Mouse (Mus musculus) mouse embryonic stem cell (cell line): Measurements from ENCODE around the gene AY761185.

Source experiments
- in situ Hi-C, 2 experiments: fragments of 300-500 bp; cut with MboI; formaldehyde crosslinking; loops; 1 replicate in 1 of 2; 3 replicates in 1 of 2; pipeline ENCODE4 v1.14.3; 2019 to 2020; ENCODE audit warnings: low sequenced_read_pairs in 2 of 2, low pct_unique_long_range_greater_than_20kb in 1 of 2, mixed read lengths in 1 of 2; ENCODE audit not compliant: unreplicated experiment in 1 of 2

AY761185 gene

DNA sequence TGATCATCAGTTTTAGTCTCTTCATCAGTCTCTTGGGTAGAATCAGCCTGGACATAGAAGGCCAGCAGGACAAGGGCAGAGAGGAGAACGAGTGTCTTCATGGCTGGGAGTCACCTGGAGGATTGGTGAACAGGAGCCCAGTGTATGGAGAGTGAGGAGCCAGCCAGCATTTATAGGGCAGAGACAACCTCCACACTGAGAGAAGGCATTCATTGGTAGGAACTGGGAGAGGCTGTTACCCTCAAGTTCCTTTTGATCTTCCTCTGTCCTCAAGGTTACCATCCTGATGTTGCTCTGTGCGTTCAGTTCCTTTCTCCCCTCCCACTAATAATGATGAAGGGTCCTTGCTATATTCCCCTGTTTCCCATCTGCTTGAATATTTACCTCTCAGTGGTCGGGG lies at the start of gene AY761185:
Gene AY761185, minus strand, starts transcription at position 101 of the 400 bp plus-strand sequence.
- in situ Hi-C loops = loop anchor here (5.0 kb wide), 1 partner anchor 48 kb away; no protein-coding TSS in a partner anchor

DNA sequence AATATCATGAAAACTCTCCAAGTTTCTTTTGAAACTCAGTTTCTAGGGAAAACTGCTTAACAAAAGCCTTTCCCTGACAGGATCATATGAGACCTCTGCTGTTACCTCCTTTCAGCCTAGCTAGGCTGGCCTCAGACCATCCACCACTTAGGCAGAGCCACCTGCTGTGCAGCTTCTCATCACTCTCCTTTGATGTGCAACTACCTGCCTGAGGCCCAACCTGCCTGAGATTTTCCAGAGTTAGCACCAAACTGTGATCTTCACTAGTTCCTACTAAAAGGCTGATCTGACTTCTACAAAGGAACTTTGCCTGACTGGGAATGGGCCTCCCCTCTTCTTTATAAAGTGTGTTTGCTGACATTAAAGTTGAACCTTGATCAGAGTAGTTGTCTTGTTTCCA lies 49.5 kb upstream of the AY761185 start:
- in situ Hi-C loops = loop anchor here (5.0 kb wide), 1 partner anchor 52 kb away; the partner anchor contains the start of gene AY761185 (in 2 of the 2)

DNA sequence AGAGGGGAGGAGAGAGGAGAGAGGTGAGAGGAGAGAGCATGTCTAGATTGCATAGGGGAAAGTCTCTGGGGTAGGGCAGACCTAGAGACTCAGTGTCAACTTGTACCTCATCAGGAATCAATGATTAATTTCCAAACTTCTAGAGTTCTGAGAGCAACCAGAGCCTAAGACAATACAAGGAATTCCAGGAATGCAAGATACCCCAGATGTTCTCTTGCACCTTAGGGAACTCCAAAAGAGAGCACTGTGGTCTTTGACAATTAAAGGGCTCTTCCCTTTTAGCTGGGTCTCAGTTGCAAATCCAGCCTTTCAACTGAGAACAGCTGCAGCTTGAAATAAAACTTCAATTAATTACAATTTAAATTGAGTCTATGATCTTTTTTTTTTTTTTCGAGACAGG lies 35.3 kb upstream of the AY761185 start:
- in situ Hi-C loops = no loop called here

DNA sequence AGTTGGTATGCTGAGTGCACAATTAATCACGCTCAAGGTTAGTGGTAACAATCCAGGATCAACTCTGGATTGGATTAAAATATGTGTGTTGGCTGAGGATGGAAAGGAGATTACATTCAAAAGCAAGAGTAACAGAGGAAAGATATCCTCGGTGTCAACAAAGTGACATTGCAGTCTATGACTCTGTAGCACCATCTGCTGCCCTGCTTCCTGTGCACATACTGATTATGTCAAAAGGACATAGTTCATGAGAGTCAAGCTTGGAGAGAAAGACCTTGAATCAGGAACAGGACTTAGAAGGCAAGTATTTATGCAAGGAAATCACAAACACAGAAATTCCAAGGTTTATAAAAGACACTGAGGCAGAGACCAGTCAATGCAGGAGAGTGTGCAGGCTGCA lies 20.0 kb upstream of the AY761185 start:
- in situ Hi-C loops = no loop called here

DNA sequence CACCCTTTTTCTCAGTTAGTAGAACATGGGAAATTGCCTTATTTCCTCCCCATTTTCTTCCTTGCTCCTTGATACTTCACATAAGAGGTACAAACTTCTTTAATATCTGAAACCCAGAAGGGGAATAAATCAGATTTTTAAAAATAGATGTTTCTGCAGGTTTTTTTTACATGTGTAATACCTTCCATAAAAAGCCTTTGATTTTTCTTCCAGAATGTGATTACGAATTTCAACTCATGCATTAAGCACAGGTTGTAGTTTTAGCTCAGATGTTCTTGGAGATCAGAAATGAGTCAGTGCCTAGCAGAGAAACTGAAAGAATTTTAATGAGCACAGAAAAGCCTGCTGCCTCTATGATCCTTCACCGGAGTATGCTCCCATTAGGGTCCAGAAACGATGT lies 22.5 kb downstream of the AY761185 start, which contains the start of gene Gm6040:
Gene Gm6040, minus strand, starts transcription at position 101 of the 400 bp plus-strand sequence.
- in situ Hi-C loops = no loop called here

DNA sequence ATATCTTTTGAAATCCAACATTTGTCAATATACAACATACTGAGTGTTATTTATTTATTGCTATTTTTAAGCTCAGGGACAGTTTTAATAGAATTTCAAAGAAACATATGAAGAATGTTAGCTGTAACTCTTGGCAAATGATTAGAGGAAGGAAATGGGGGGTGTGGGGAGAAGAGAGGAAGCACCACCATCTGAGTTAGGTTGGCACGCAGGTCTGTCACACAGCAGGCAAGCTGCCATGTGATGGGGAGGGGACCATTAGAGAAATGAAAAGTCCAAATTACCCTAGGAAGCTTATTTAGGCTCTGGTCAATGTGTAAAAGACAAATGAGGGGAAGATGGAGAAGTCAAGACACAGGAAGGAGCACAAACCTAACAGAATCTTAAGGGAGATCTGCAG lies 32.2 kb downstream of the AY761185 start:
- in situ Hi-C loops = no loop called here

DNA sequence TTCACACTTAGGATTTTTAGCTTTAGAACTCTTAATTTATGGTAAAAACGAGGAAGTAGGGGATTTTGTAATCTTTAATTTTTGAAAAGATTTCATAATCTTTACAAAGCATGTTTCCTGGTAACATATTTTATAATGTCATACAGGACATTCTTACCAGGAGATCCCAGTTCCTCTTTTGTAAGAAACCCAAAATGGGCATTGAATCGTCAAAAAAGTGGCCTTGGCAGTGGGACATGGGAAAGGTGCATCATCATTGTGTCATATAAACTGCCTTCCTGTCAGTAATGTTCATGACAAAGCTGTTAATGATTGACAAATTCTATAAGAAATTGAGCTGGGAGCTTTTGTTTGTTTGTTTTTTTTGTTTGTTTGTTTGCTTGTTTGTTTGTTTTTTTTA lies 36.3 kb downstream of the AY761185 start:
- in situ Hi-C loops = no loop called here

DNA sequence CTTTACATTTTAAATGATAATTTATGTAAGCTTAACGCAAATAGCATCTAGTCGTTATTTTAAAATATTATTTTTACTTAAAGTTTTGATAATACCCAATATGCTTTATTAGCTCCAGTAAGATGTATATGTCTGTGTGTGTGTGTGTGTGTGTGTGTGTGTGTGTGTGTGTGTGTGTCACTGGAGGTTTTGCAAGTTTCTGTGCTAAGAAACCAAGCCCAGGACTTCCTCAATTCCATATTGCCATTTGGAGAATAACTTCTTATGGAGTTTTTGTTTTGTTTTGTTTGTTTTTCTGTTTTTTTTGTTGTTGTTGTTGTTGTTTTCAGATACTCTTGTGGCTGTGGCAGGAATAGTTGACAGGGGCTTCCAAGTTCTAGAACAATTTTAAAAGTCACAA lies 37.4 kb downstream of the AY761185 start:
- in situ Hi-C loops = no loop called here

DNA sequence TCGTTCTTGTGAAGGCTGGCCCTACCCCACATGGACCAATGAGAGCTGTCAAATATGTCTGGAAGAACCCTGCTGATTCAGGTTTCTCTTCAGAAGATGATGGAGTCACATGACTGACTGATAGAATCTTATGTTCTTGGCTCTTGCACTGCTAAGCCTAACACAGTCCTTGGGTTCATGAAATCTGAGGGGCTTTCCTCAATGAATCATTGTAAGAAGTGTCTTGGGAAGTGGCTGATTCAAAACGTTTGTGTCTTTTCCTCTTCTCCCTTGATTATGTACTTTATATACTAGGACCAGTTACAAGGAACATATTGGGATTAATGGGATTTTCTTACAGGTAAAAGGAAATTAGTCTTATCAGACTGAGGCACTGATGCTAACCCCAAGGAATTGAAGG lies 42.0 kb downstream of the AY761185 start, which contains the start of gene Gm15056:
Gene Gm15056, minus strand, starts transcription at position 101 of the 400 bp plus-strand sequence.
- in situ Hi-C loops = no loop called here
